Mouse (Mus musculus) neural tube, embryonic 12.5 days (tissue): ENCODE measurements at regions not wholly inside any gene's neighbourhood (a gene's known extent, or its start where the extent isn't known, plus 50 kb on each side); places are given as distances from the start of the nearest gene placed in this dataset.
A peak's percentile ranks its signal among the peaks of the same experiment; 100 is the strongest.
"Not testable (repeated sequence)": the region's sequence is repeated elsewhere in the genome, so short reads cannot be mapped to it uniquely, and the experiment has no call there.

ENCODE experiments used
- ATAC-seq: fragments of 200-750 bp; cut with Nextera tagmentation; 2 replicates; pipeline ENCODE4 v1.8.0; 2017; ENCODE audit warnings: low read depth, mild to moderate bottlenecking, moderate TSS enrichment, moderate library complexity; ENCODE audit not compliant: low FRiP score
- H3K27ac ChIP-seq: fragments of 300-500 bp; sonication (generic); 2 replicates; pipeline ENCODE4 v1.5.1; 2016
- H3K27me3 ChIP-seq: fragments of 300-500 bp; sonication (generic); replicated peaks from 2 replicates; pipeline ENCODE4 v1.6.1; 2016; ENCODE audit warnings: mild to moderate bottlenecking
- H3K36me3 ChIP-seq: fragments of 300-500 bp; sonication (generic); 2 replicates; pipeline ENCODE4 v1.6.1; 2016; ENCODE audit warnings: mild to moderate bottlenecking
- H3K4me1 ChIP-seq: fragments of 300-500 bp; sonication (generic); 2 replicates; pipeline ENCODE4 v1.6.1; 2016
- H3K4me2 ChIP-seq: fragments of 300-500 bp; sonication (generic); replicated peaks from 2 replicates; pipeline ENCODE4 v1.6.1; 2016; ENCODE audit warnings: mild to moderate bottlenecking
- H3K4me3 ChIP-seq: fragments of 300-500 bp; sonication (generic); 2 replicates; pipeline ENCODE4 v1.5.1; 2016
- H3K9ac ChIP-seq: fragments of 300-500 bp; sonication (generic); 2 replicates; pipeline ENCODE4 v1.6.1; 2016; ENCODE audit warnings: mild to moderate bottlenecking
- H3K9me3 ChIP-seq: fragments of 300-500 bp; sonication (generic); 2 replicates; pipeline ENCODE4 v1.6.1; 2016; ENCODE audit warnings: mild to moderate bottlenecking
- WGBS: fragments of 180-500 bp; shearing (Covaris S2); methylation state at CpG from one replicate; pipeline ENCODE4 v1.1.7; 2016; 5-methylcytosine and 5-hydroxymethylcytosine counted together

DNA sequence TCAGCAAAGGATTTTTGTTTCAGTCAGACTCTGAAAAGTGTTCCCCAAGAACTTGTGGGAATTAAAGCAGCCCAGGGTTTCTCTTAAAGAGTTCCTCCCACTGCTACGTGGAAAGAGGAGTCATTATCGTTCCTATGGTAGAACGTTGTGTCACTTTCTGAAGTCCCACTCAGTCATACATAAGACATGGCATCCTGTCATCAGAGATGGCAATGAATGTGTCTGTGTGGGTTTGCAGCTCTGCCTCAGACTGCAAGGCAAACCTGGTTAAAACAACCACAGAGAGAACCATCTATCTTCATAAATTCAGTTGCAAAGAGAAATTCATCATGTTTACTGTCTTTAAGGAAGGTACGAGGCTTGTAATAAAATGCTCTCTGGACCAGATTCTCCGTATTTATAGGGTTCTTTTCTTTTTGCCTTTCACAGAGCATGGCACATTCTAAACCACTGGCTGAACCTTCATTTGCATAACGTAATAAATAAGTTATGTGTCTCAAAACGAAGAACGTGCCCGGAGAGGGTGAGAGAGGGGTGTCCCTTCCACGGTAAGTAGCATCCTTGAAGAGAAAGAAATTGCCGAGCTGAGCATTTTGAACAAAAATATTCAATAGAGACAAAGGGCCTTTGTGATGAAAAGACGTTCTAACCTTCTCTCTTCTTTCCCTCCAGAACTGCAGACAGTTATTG is 194.7 kb upstream of the Gm10306 start:
- WGBS = 21% methylated on average over 12 of the region's 12 CpGs
- Histone ChIP-seq H3K4me1 (peaks cover 12% of the 10 kb centered on the region), H3K27ac (peak overlapping the region; percentile 37; the same call in 1 of the 2 replicates), H3K9ac (no peak overlapping the region), H3K4me2 (peak overlapping the region; percentile 36), H3K9me3 (no peaks in the 10 kb centered on the region), H3K4me3 (no peak overlapping the region), H3K36me3 (no peaks in the 10 kb centered on the region), H3K27me3 (no peaks in the 10 kb centered on the region)
- peak; percentile 57 for ATAC-seq

DNA sequence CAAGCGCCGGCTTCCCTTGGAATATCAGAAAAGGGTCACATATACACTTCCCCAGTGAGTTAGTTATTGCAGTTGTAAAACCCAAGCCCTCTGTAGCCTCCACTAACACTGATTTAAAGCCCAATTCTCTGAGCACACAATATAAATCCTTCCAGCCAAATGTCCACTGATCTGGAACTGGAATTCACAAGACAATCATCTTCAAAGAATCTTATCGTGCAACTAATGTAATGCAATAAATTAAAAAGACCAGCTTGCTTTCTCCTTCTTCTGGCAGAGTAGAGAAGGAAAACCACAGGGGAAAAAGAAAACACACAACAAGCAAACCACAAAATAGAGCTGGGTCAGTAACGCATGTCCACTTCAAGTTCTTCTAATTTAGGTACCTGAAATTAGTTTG is 191.0 kb upstream of the Gm10306 start:
- no peaks in the 10 kb centered on the region for H3K9me3 ChIP-seq
- no peak for ATAC-seq
- H3K27ac ChIP-seq = no peak overlapping the region
- no peaks in the 10 kb centered on the region for H3K36me3 ChIP-seq
- 24% methylated on average over 4 of the region's 4 CpGs for WGBS
- no peak overlapping the region for H3K4me2 ChIP-seq
- no peak overlapping the region for H3K4me3 ChIP-seq
- H3K9ac ChIP-seq = no peak overlapping the region
- H3K27me3 ChIP-seq = no peaks in the 10 kb centered on the region
- peaks cover 12% of the 10 kb centered on the region for H3K4me1 ChIP-seq

DNA sequence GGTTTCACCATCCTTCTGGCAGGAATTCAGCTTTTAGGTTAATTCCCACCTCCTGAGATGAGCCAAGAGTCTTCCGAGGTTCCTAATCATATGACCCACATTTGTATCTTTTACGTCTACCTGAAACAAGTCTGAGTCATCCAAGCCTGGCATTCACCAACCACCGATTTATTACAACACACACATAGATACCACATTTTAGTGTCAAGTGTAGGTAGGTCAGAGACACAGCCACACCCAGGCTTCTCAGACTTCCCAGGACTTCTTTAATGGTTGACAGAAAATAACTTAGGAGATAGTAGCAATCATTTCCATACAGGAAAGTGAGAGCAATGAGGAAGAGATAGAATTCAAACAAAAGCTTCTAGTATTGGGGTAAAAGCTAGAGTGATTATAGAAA is 189.2 kb upstream of the Gm10306 start:
- 72% methylated on average over 3 of the region's 3 CpGs for WGBS
- H3K4me3 ChIP-seq = no peak overlapping the region

DNA sequence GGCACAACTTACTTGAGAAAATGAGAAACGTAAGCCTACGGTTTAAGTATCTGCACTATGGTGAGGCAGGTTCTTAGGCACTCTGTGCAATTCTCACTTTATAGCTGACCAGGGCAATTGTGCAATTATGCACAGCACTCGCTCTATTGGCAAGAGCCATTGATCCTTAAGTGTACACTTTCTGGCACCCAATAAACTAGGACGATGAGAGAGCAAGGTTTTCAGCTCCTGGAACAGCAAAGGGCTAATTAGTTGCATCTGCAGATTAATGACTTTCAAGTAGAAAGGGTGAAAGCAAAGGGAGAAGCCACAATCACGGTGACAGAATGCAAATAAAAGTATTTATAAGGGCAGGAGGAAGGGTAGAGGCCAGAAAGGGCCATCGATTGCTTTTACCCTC is 185.4 kb upstream of the Gm10306 start:
- H3K4me3 ChIP-seq = no peak overlapping the region
- H3K4me1 ChIP-seq = peaks cover 6% of the 10 kb centered on the region
- no peaks in the 10 kb centered on the region for H3K27me3 ChIP-seq
- H3K9ac ChIP-seq = no peak overlapping the region
- H3K27ac ChIP-seq = no peak overlapping the region
- WGBS = 12% methylated on average over 6 of the region's 6 CpGs
- no peak for ATAC-seq
- no peaks in the 10 kb centered on the region for H3K36me3 ChIP-seq
- H3K4me2 ChIP-seq = no peak overlapping the region
- H3K9me3 ChIP-seq = no peaks in the 10 kb centered on the region

More for the DNA sequence above, 189.2 kb upstream of the Gm10306 start:
- no peak overlapping the region for H3K27ac ChIP-seq
- peaks cover 8% of the 10 kb centered on the region for H3K4me1 ChIP-seq
- no peaks in the 10 kb centered on the region for H3K36me3 ChIP-seq
- no peak overlapping the region for H3K9ac ChIP-seq
- H3K27me3 ChIP-seq = no peaks in the 10 kb centered on the region
- no peaks in the 10 kb centered on the region for H3K9me3 ChIP-seq
- H3K4me2 ChIP-seq = no peak overlapping the region
- ATAC-seq = no peak

DNA sequence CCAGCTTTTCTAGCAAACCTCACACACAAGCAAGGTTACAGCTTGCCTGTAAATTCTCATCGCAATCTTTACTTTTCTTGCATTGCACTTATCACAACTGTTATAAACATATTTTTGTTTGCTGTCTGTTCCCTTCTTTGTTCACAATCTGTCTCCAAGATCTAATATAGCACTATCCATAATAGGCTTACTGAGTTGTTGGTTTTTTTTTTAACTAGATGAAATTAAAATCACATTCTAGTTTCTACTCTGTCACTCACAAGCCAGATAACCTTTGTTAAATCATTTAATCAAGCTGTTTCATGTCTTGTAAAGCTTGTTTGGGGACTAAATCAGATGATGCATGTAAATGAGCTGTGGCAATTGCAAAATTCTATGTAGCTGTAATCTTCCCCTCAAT is 180.1 kb upstream of the Gm10306 start:
- no peak for ATAC-seq
- Histone ChIP-seq H3K9me3 (no peaks in the 10 kb centered on the region), H3K9ac (no peak overlapping the region), H3K27ac (no peak overlapping the region), H3K4me3 (no peak overlapping the region), H3K27me3 (no peaks in the 10 kb centered on the region), H3K4me2 (no peak overlapping the region), H3K4me1 (peaks cover 2% of the 10 kb centered on the region), H3K36me3 (no peaks in the 10 kb centered on the region)
- 96% methylated on average over 1 of the region's 1 CpGs for WGBS

DNA sequence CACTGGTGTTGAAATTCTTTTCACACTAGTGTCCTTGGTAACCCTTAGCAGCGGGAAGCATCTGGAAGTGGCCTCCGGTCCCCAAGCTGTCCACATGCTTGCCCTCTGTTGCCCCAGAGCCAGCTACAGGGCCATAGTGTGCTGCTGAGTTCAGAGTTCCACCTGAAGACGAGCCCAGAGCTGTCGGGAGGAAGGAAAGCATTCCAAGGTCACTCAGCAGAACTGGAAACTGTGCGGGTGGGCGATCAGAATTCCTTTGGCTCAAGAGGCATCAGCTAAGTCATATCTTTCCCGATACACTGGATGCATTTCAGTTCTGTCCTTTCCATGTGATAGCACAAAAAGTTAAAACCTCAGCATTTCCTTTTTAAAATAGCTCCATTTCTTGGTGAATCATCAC is 170.6 kb upstream of the Gm10306 start:
- Histone ChIP-seq H3K4me3 (no peak overlapping the region), H3K4me2 (no peak overlapping the region), H3K27ac (no peak overlapping the region), H3K36me3 (no peaks in the 10 kb centered on the region), H3K27me3 (no peaks in the 10 kb centered on the region), H3K9me3 (no peaks in the 10 kb centered on the region), H3K4me1 (no peaks in the 10 kb centered on the region), H3K9ac (no peak overlapping the region)
- no peak for ATAC-seq
- WGBS = 60% methylated on average over 7 of the region's 7 CpGs

DNA sequence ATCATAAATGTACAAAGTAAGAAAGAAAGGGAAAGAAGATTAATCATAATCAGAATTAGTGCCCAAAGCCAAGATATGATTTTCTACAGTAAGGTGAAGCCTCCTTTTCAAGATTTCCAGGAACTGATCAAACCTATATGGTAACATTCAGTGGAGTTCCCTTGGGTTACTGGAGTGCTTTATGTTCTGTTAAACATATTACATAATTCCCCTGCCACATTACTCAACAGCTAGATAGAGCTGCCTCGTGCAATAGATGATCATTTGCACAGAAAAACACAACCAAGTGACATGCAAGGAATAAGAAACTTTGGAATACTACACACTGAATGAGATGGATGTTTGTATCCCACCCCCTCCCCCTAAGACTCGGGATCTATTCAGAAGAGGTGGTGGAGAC is 168.0 kb upstream of the Gm10306 start:
- WGBS = 62% methylated on average over 2 of the region's 2 CpGs
- Histone ChIP-seq H3K4me1 (no peaks in the 10 kb centered on the region), H3K27ac (no peak overlapping the region), H3K9me3 (no peaks in the 10 kb centered on the region), H3K4me3 (no peak overlapping the region), H3K4me2 (no peak overlapping the region), H3K36me3 (no peaks in the 10 kb centered on the region), H3K27me3 (no peaks in the 10 kb centered on the region), H3K9ac (no peak overlapping the region)
- no peak for ATAC-seq

DNA sequence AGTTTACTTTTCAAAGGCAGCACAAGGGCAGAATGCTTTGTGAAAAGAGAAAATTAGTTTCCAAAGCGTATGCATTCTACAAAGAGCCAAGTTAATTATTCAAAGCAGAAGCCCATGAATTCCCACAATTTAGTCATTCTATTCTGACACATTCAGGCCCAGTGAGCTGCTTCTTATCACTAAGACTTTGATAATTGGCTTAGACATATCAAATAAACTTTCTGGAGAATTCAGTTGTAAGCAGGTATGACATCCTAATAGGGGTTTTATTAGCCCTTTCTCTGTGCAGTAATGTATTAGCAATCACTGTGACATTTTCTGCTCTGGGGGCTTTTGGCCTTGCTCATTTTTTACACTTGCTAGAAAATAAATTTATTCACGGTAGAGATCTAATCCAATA is 161.9 kb upstream of the Gm10306 start:
- H3K27ac ChIP-seq = no peak overlapping the region
- no peak overlapping the region for H3K4me3 ChIP-seq
- no peak for ATAC-seq
- H3K4me1 ChIP-seq = no peaks in the 10 kb centered on the region
- no peaks in the 10 kb centered on the region for H3K36me3 ChIP-seq
- H3K27me3 ChIP-seq = no peaks in the 10 kb centered on the region
- no peak overlapping the region for H3K9ac ChIP-seq
- no peaks in the 10 kb centered on the region for H3K9me3 ChIP-seq
- H3K4me2 ChIP-seq = no peak overlapping the region
- WGBS = 59% methylated on average over 2 of the region's 2 CpGs

DNA sequence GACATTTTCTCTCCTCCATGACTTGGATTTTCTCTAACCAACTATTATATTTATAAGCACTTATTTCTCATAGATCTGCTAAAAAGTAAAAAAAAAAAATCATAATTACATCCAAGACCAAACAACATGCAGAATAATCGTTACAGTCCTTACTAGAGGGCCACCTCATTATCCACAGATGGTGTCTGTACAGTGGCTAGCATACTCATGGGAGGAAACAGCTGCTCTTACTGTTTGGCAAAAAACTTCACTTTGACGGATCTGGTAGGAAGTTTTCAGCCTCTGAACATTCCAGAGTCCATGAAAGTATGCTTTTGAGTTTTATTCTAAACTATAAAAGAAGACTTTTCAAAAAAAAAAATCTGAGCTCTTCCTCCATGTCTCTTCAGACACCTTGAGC is 159.1 kb upstream of the Gm10306 start:
- Histone ChIP-seq H3K9ac (no peak overlapping the region), H3K9me3 (no peaks in the 10 kb centered on the region), H3K4me2 (no peak overlapping the region), H3K36me3 (no peaks in the 10 kb centered on the region), H3K4me3 (no peak overlapping the region), H3K27me3 (no peaks in the 10 kb centered on the region), H3K4me1 (no peaks in the 10 kb centered on the region), H3K27ac (no peak overlapping the region)
- ATAC-seq = no peak
- 71% methylated on average over 2 of the region's 2 CpGs for WGBS

DNA sequence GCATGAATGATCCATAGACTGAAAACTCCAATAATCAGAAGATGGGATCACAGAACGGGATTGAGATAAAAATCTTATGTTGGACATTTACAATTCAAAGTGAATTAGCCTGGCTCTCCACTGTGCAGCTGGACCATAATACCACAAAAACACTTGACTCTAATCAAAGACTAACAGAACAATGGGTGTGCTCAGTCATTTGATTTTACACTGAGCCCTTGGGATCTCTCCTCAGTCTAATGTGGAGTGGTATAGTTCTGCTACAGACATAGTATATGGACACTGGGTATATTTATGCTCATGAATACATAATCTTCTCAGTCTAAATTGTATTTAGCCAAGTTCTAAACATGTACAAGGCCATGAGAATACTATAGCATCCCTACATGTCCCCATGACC is 149.4 kb upstream of the Gm10306 start:
- H3K27ac ChIP-seq = no peak overlapping the region
- no peaks in the 10 kb centered on the region for H3K36me3 ChIP-seq
- H3K4me2 ChIP-seq = no peak overlapping the region
- no peaks in the 10 kb centered on the region for H3K4me1 ChIP-seq
- no peaks in the 10 kb centered on the region for H3K9me3 ChIP-seq
- H3K4me3 ChIP-seq = no peak overlapping the region
- H3K9ac ChIP-seq = no peak overlapping the region
- no peaks in the 10 kb centered on the region for H3K27me3 ChIP-seq
- ATAC-seq = peak; percentile 48
- 73% methylated on average over 1 of the region's 1 CpGs for WGBS

DNA sequence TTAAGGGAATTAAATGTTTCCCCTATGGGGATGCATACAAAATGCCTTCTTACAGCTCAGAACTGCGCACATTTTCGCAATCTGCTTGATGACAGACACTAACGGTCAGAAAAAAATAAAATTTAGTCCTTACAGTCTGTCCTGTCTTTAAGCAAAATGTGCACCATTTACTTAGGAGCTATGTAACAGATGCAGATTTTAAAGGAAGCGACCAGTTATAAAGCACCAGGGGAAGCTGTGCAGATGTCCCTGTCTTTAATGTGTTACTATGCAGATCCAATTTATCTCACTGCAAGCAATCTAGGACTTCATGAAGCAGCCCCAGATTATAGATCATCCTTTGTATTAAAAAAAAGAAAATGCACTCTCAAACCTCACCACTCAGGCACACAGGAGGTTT is 148.8 kb upstream of the Gm10306 start:
- H3K27ac ChIP-seq = no peak overlapping the region
- no peak overlapping the region for H3K9ac ChIP-seq
- no peaks in the 10 kb centered on the region for H3K27me3 ChIP-seq
- H3K9me3 ChIP-seq = no peaks in the 10 kb centered on the region
- H3K4me2 ChIP-seq = no peak overlapping the region
- no peaks in the 10 kb centered on the region for H3K36me3 ChIP-seq
- no peak overlapping the region for H3K4me3 ChIP-seq
- peak; percentile 54; the same call in 1 of the 2 replicates for ATAC-seq
- no peaks in the 10 kb centered on the region for H3K4me1 ChIP-seq
- WGBS = 74% methylated on average over 4 of the region's 4 CpGs

DNA sequence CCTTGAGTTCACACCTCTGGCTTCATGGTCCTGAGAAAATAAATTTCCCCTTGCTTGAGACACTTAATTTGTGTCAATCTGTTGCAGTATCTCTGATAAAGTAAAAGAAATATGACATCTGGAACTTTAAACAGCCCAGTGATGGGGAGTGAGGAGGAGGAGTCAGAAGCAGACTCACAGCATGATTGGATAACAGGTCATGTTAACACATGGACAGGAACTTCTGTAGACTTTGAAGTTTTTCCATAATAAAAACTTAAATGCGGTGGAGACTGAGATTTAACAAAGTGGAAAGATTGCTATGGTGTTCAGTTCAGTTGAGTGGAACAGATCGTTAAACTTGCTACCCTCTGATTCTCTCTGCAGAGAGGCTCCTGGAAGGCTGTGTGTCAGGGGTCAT is 143.7 kb upstream of the Gm10306 start:
- 55% methylated on average over 2 of the region's 2 CpGs for WGBS
- Histone ChIP-seq H3K9ac (no peak overlapping the region), H3K9me3 (no peaks in the 10 kb centered on the region), H3K4me3 (no peak overlapping the region), H3K27me3 (no peaks in the 10 kb centered on the region), H3K4me1 (no peaks in the 10 kb centered on the region), H3K27ac (no peak overlapping the region), H3K4me2 (no peak overlapping the region), H3K36me3 (no peaks in the 10 kb centered on the region)
- ATAC-seq = no peak

DNA sequence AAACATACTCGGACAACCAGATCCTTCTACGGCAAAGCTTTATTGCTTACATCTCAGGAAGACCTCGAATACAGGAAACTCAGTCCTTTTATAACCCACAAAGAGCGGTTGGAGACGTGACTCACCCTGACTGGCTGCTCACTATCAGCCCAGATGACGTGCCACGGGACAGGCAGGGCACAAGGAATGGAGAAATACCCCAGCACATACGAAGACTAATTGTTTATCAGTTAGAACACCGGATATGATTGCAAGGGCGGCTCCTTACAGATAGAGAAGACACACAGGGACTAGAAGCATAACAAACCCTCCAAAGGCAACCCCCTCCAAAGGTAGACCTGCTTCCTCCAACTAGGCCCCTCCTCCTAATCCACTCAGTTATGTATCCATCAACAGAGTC is 130.8 kb upstream of the Gm10306 start:
- H3K27me3 ChIP-seq, H3K9me3 ChIP-seq: not testable (repeated sequence)
- 88% methylated on average over 10 of the region's 10 CpGs for WGBS

More for the DNA sequence above, 130.8 kb upstream of the Gm10306 start:
- not testable (repeated sequence) for H3K36me3 ChIP-seq, ATAC-seq, H3K4me3 ChIP-seq, H3K4me2 ChIP-seq, H3K27ac ChIP-seq, H3K9ac ChIP-seq, H3K4me1 ChIP-seq
